Comparison of ENCODE assay signal across 28 mouse cellular contexts in genomic region chr12:68217091-68217490, GRCm38 (mm10).
"Had no signal": no experiment of that assay in that cellular context is flagged by ENCODE, and none has a peak within 500 bp of the region (broad histone marks: within the 10 kb centered on the region; RNA-seq: fewer than 3 reads in every experiment).

No protein-coding gene starts in this region.

- H3K27ac ChIP-seq: gastrocnemius, adult 2 months; heart, embryonic 13.5 days; heart, embryonic 15.5 days; hindbrain, embryonic 10.5 days; hindbrain, embryonic 12.5 days; hindbrain, embryonic 14.5 days; intestine, embryonic 15.5 days; kidney, embryonic 15.5 days; kidney, postnatal 0 days; layer of hippocampus, adult 2 months; left cerebral cortex, adult 2 months; limb, embryonic 10.5 days; limb, embryonic 12.5 days; liver, embryonic 13.5 days; liver, embryonic 15.5 days had no signal

- H3K9ac ChIP-seq: heart, embryonic 13.5 days; heart, embryonic 15.5 days; hindbrain, embryonic 12.5 days; hindbrain, embryonic 14.5 days; intestine, embryonic 15.5 days; kidney, embryonic 15.5 days; limb, embryonic 12.5 days; liver, embryonic 13.5 days; liver, embryonic 15.5 days; liver, postnatal 0 days had no signal

- H3K9me3 ChIP-seq: heart, embryonic 13.5 days; heart, embryonic 15.5 days; hindbrain, embryonic 10.5 days; hindbrain, embryonic 12.5 days; intestine, embryonic 15.5 days; kidney, embryonic 15.5 days; limb, embryonic 10.5 days; limb, embryonic 12.5 days; liver, embryonic 13.5 days; liver, embryonic 15.5 days had no signal

- H3K4me2 ChIP-seq: heart, embryonic 11.5 days; heart, embryonic 13.5 days; heart, embryonic 15.5 days; hindbrain, embryonic 12.5 days; hindbrain, embryonic 14.5 days; intestine, embryonic 15.5 days; kidney, embryonic 15.5 days; limb, embryonic 12.5 days; liver, embryonic 11.5 days; liver, embryonic 13.5 days; liver, embryonic 15.5 days had no signal

- H3K36me3 ChIP-seq: heart, embryonic 13.5 days; heart, embryonic 15.5 days; hindbrain, embryonic 10.5 days; hindbrain, embryonic 12.5 days; intestine, embryonic 15.5 days; kidney, embryonic 15.5 days; limb, embryonic 10.5 days; limb, embryonic 12.5 days; liver, embryonic 13.5 days; liver, embryonic 15.5 days had no signal

- H3K4me1 ChIP-seq: heart, embryonic 13.5 days; heart, embryonic 15.5 days; hindbrain, embryonic 10.5 days; hindbrain, embryonic 12.5 days; intestine, embryonic 15.5 days; kidney, embryonic 15.5 days; limb, embryonic 10.5 days; limb, embryonic 12.5 days; liver, embryonic 13.5 days; liver, embryonic 15.5 days had no signal

- H3K27me3 ChIP-seq: heart, embryonic 13.5 days; heart, embryonic 15.5 days; hindbrain, embryonic 12.5 days; intestine, embryonic 15.5 days; kidney, embryonic 15.5 days; limb, embryonic 12.5 days; liver, embryonic 13.5 days; liver, embryonic 15.5 days had no signal

- H3K4me3 ChIP-seq: gastrocnemius, adult 2 months; heart, embryonic 13.5 days; heart, embryonic 15.5 days; hindbrain, embryonic 10.5 days; hindbrain, embryonic 12.5 days; intestine, embryonic 15.5 days; kidney, embryonic 15.5 days; layer of hippocampus, adult 2 months; left cerebral cortex, adult 2 months; limb, embryonic 10.5 days; limb, embryonic 12.5 days; liver, embryonic 13.5 days; liver, embryonic 15.5 days had no signal

- ATAC-seq: hindbrain, embryonic 16.5 days; inflammation-experienced regulatory T-cells, adult 6 months; intestine, embryonic 15.5 days; intestine, postnatal 0 days; liver, postnatal 0 days had no signal

- DNase-seq: gastrocnemius, adult 2 months; gastrocnemius, postnatal 10 days; gastrocnemius, postnatal 25 days; heart, adult 18-20 months; heart, postnatal 4 days; kidney, adult 18-20 months; kidney, postnatal 14 days; liver; liver, embryonic 13.5 days; liver, postnatal 0 days had no signal
